Mouse (Mus musculus) ES-E14 (cell line): Measurements from ENCODE around the gene Twf2. TPM values are rescaled to one million over a fixed set of nuclear protein-coding genes. Genes with fewer than 3 reads are reported as not detected.
A peak's percentile ranks its signal among the peaks of the same experiment; 100 is the strongest.

Experiments used
- DNase-seq: peaks from one replicate; pipeline ENCODE4 v3.0.0-alpha.2; 2013; ENCODE audit warnings: low read depth, low spot score
- H3K27ac ChIP-seq: 2 replicates; pipeline ENCODE4 v1.5.1; 2012; ENCODE audit warnings: low read depth, mild to moderate bottlenecking, low read length, moderate library complexity, mixed read lengths; ENCODE audit not compliant: poor library complexity, insufficient read depth, severe bottlenecking
- H3K36me3 ChIP-seq: 2 replicates; pipeline ENCODE4 v1.6.1; 2012; ENCODE audit warnings: mild to moderate bottlenecking, low read length, moderate library complexity, mixed read lengths; ENCODE audit not compliant: control insufficient read depth, poor library complexity, insufficient read depth, severe bottlenecking
- H3K4me1 ChIP-seq, 2 experiments: fragments of 150-350 bp in 1 of 2; sonication (generic) in 1 of 2; 2 replicates each; pipeline ENCODE4 v1.6.1; 2012; ENCODE audit warnings: low read length in 2 of 2, mild to moderate bottlenecking in 1 of 2, mixed read lengths in 1 of 2; ENCODE audit not compliant: control insufficient read depth in 2 of 2, insufficient read depth in 2 of 2, poor library complexity in 1 of 2
- H3K4me3 ChIP-seq, 2 experiments: fragments of 150-350 bp in 1 of 2; sonication (generic) in 1 of 2; 2 replicates each; pipeline ENCODE4 v1.5.1; 2012; ENCODE audit warnings: low read length in 2 of 2, low read depth in 1 of 2, mild to moderate bottlenecking in 1 of 2, mixed read lengths in 1 of 2; ENCODE audit not compliant: insufficient read depth in 1 of 2, poor library complexity in 1 of 2, severe bottlenecking in 1 of 2
- H3K9ac ChIP-seq: 2 replicates; pipeline ENCODE4 v1.6.1; 2012; ENCODE audit warnings: low read depth, mild to moderate bottlenecking, low read length, mixed read lengths; ENCODE audit not compliant: poor library complexity, insufficient read depth, severe bottlenecking
- H3K9me3 ChIP-seq: fragments of 150-350 bp; sonication (generic); 2 replicates; pipeline ENCODE4 v1.6.1; 2012; ENCODE audit warnings: low read depth, mild to moderate bottlenecking, low read length; ENCODE audit not compliant: control insufficient read depth, insufficient read depth
- CHD2 ChIP-seq: IDR thresholded peaks from 2 replicates; pipeline ENCODE4 v1.6.1; 2014; ENCODE audit warnings: mild to moderate bottlenecking, low read depth, low read length, inconsistent platforms
- HCFC1 ChIP-seq: IDR thresholded peaks from 2 replicates; pipeline ENCODE4 v1.6.1; 2012; ENCODE audit warnings: low read length, inconsistent platforms, borderline replicate concordance; ENCODE audit not compliant: insufficient read depth
- MAFK ChIP-seq: IDR thresholded peaks from 2 replicates; pipeline ENCODE4 v1.6.1; 2014; ENCODE audit warnings: mild to moderate bottlenecking, low read depth, low read length, inconsistent platforms; ENCODE audit not compliant: insufficient read depth
- ZC3H11A ChIP-seq: IDR thresholded peaks from 2 replicates; pipeline ENCODE4 v1.6.1; 2012; ENCODE audit warnings: low read depth, mild to moderate bottlenecking, inconsistent platforms, low read length, borderline replicate concordance
- ZNF384 ChIP-seq: IDR thresholded peaks from 2 replicates; pipeline ENCODE4 v1.6.1; 2012; ENCODE audit warnings: low read depth, low read length, inconsistent platforms
- in situ Hi-C, 2 experiments: fragments of 600-800 bp; cut with MboI; formaldehyde crosslinking; loops; one replicate each; pipeline ENCODE4 v1.15.1; 2025; ENCODE audit warnings: low sequenced_read_pairs in 2 of 2, inconsistent platforms in 1 of 2; ENCODE audit not compliant: unreplicated experiment in 2 of 2
- total RNA-seq: library from RNA; depleted of rRNA; stranded (reverse); fragments of 300-350 nt; gene quantifications from 2 replicates; pipeline ENCODE4 v1.2.3, GENCODE M21; 2012

Twf2 gene
- total RNA-seq, 1 experiment = 139 TPM

DNA sequence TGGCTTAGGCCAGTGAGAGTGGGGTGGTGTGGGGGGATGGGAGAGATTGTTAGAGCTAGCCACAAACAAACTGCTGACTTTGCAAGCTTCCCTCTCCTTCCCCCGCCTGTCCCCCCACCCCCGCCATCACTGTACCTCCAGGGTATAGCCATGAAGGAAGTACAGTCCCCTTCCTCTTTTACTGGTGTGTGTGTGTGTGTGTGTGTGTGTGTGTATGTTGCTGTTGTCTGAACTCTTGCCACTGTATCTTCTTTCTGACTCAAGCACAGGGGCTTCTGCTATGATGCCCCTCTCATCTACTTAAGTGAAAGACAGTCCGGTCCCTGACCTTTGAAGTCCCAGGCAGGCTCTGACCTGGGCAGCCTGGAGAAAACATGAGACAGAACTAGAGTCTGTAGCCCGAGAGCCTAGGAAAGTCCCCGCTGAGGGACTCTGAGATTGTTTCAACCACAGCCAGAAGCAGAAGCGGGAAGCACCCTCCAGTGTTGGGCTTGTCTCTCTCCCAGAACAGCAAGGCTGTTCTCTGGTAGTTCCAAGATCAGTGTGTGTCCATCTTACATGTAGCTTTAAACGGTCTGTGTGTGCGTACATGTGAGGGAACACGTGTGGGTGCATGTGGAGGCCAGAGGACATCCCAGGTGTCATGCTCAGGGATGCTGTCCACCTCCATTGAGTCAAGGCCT, 27.3 kb downstream of the Twf2 start:
- Histone ChIP-seq H3K9me3 (no peaks in the 10 kb centered on the region), H3K36me3 (peaks cover 4% of the 10 kb centered on the region; the same call in 1 of the 2 replicates), H3K9ac (no peak overlapping the region), H3K4me1 (peaks cover 0 to 11% of the 10 kb centered on the region in 2 experiments; a peak in 2 of 4 replicates), H3K4me3 (no peak overlapping the region), H3K27ac (no peak overlapping the region)
- no peak for TF ChIP-seq HCFC1
- no peak for TF ChIP-seq CHD2
- TF ChIP-seq ZNF384 = no peak
- no peak for TF ChIP-seq ZC3H11A
- peak; percentile 34; the same call in 1 of the 2 replicates for TF ChIP-seq MAFK
- DNase-seq = no peak
- in situ Hi-C loops = no loop called here

DNA sequence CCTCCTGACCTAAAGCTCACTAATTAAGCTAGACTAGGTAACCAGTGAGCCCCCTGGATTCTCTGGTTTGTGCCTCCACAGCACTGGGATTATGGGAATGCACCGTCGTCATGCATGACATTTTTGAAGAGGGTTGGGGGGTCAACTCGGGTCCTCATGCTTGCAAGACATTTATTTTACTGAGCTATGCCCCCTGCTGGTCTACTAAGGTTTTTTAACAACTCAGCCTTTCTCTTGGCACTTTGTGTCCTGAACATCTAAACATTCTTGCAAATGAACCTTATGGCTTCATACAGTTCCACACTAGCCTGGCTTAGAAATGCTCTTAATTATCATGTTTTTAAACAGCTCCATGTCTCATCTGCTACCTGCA, 27.8 kb downstream of the Twf2 start:
- H3K4me3 ChIP-seq = no peak overlapping the region
- peaks cover 8% of the 10 kb centered on the region; the same call in 1 of the 2 replicates for H3K36me3 ChIP-seq
- H3K4me1 ChIP-seq = peaks cover 0 to 11% of the 10 kb centered on the region in 2 experiments; a peak in 2 of 4 replicates
- H3K9ac ChIP-seq = no peak overlapping the region
- no peak for DNase-seq
- no peaks in the 10 kb centered on the region for H3K9me3 ChIP-seq
- TF ChIP-seq ZC3H11A = no peak
- TF ChIP-seq MAFK = peak; percentile 53; the same call in 1 of the 2 replicates
- no peak overlapping the region for H3K27ac ChIP-seq
- in situ Hi-C loops = no loop called here

DNA sequence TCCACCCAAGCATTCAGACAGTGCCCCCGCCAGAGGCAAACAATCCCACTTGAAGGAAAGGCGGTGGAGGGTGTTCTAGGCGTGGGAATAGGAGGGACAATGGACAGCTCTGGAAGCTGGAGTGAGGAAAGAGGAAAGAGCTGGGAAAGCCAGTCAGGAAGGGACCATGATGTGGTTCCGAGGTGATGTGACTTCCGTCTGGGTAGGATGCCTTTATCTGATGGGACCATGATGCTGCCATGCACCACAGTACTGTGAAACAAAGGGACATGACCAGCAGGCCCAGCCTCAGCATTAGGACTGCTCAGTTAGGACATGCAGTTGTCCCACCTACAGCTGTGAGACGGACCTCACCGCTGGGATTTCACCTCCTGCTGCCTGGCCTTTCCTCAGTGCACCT, 28.3 kb downstream of the Twf2 start:
- Histone ChIP-seq H3K4me3 (no peak overlapping the region), H3K36me3 (peaks cover 8% of the 10 kb centered on the region; the same call in 1 of the 2 replicates), H3K27ac (no peak overlapping the region), H3K9ac (no peak overlapping the region), H3K9me3 (no peaks in the 10 kb centered on the region), H3K4me1 (peaks cover 0 to 11% of the 10 kb centered on the region in 2 experiments; a peak in 2 of 4 replicates)
- in situ Hi-C loops = no loop called here
- TF ChIP-seq HCFC1 (no peak), ZNF384 (no peak)
- DNase-seq = no peak

DNA sequence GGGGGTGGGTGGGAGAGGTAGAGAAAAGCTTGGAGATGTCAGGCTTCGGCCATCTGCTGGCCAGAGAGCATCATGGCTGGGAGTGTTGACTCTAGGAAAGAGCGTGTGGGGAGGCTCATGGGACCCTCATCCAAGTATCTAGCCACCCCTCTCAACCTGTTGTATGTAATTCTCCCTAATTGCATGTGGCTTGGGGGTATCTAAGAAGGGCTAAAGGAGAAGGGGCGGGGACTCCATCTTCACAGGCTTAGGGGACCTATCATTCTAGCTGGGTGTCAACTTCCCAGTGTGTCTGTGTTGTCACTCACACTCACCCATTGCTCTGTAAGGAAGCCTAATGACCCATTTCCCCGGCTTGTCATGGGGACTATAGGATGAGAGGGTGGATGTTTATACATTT, 28.9 kb downstream of the Twf2 start:
- Histone ChIP-seq H3K36me3 (peaks cover 8% of the 10 kb centered on the region; the same call in 1 of the 2 replicates), H3K27ac (no peak overlapping the region; the same call in 1 of the 2 replicates), H3K4me1 (peaks cover 0 to 9% of the 10 kb centered on the region in 2 experiments; a peak in 2 of 4 replicates), H3K9ac (no peak overlapping the region), H3K9me3 (no peaks in the 10 kb centered on the region), H3K4me3 (no peak overlapping the region)
- in situ Hi-C loops = no loop called here
- TF ChIP-seq MAFK = no peak
- TF ChIP-seq HCFC1 = no peak
- no peak for TF ChIP-seq ZNF384
- no peak for TF ChIP-seq ZC3H11A
- TF ChIP-seq CHD2 = no peak
- DNase-seq = no peak

DNA sequence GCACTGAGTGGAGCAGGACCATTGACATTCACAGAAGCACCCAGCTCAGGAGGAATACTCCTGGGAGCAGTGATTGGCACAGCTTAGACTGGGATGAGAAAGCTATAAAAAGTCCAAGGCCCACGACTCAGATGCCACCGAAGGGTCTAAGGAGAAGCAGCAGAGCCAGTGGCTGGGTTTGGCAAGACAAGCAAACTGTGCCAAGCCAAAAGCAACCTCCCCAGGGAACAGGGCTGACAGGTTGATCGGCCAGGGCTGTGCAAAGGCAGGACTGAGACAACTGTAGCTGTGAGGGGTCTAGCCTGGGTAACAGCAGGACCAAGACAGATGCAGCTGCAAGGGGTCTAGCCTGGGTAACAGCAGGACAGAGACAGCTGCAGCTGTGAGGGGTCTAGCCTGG, 30.0 kb downstream of the Twf2 start:
- TF ChIP-seq MAFK (no peak), HCFC1 (no peak), ZC3H11A (no peak), CHD2 (no peak), ZNF384 (no peak)
- no peak overlapping the region for H3K9ac ChIP-seq
- H3K9me3 ChIP-seq = no peaks in the 10 kb centered on the region
- H3K4me3 ChIP-seq = no peak overlapping the region
- H3K36me3 ChIP-seq = peaks cover 10% of the 10 kb centered on the region; the same call in 1 of the 2 replicates
- no peak overlapping the region for H3K27ac ChIP-seq
- peaks cover 0 to 9% of the 10 kb centered on the region in 2 experiments; a peak in 2 of 4 replicates for H3K4me1 ChIP-seq
- in situ Hi-C loops = no loop called here
- no peak for DNase-seq
